Mouse (Mus musculus) frontal cortex, adult 2 months (tissue): ENCODE measurements around the gene Rhpn2. TPM values are rescaled to one million over a fixed set of nuclear protein-coding genes. Genes with fewer than 3 reads are reported as not detected.
"Not testable (repeated sequence)": the region's sequence is repeated elsewhere in the genome, so short reads cannot be mapped to it uniquely, and the experiment has no call there.

Experiments
- DNase-seq, 2 experiments: peaks; one replicate each; pipeline ENCODE4 v3.0.0; 2022; ENCODE audit warnings: low spot score in 1 of 2; ENCODE audit errors: extremely low spot score in 1 of 2
- polyA plus RNA-seq: library from polyadenylated mRNA; depleted of rRNA; stranded (reverse); fragments of >200 nt; gene quantifications from 2 replicates; pipeline ENCODE4 v1.2.3, GENCODE M21; 2012; rRNA removed

The Rhpn2 gene
- 5.0 and 6.6 TPM in 2 replicates for polyA plus RNA-seq

DNA sequence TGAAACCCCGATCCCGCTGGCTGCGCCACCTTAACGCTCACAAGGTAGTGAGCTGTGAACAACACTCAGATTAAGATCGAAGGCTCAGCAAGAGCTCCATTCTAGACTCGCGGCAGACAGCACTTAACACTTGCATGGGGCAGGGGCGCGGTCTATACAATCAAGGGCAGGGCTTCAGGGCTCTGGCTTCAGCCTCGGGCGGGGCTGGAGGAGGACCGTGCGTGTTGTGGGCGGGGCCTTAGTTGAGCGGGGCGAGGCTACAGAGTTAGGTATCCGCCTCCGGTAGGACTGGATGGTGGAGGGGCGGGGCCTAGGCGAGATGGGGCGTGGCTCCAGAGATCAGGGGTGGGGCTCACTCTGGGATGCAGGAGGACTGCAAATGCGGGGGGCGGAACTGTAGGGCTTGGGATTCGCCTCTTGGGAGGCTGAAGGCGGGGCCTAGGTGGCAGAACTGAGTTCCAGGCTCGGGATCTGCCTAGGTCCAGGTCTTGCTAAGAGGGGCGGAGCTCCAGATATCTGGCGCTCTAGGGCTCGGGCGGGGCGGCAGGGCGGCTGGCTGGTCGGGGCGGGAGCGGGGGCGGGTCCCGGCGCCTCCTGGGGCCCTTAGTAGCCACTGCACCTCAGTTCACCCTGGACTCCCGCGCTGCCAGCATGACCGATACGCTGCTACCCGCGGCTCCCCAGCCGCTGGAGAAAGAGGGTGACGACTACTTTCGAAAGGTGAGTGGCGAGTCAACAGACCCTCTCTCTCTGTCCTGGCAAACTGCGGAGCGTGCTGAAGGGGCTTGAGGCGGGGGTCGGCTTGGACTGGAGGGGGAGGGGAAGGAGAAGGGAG, at the start of gene Rhpn2:
Rhpn2 (plus strand) TSS at position 479 of the 835 bp plus-strand sequence.
- peak; percentile 98 to 100 for DNase-seq

DNA sequence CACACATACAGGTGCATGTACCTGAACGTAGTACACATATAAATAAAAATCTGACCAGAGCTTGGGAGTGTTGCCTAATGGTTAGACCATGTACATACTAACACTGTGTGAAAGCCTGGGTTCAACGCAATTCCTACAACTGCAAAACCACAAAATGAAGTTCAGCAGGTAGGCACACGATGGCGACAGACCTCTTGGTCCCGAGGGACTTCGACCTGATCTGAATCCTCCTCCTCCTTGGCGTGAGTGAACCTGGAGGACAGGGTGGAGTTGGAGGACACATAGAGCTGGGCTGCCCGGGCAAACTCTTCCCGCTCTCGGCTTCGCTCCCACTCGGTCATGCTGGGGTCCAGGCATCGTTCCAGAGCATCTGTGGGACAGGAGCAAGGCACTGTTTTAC, 40.5 kb upstream of the Rhpn2 start:
- no peak for DNase-seq

DNA sequence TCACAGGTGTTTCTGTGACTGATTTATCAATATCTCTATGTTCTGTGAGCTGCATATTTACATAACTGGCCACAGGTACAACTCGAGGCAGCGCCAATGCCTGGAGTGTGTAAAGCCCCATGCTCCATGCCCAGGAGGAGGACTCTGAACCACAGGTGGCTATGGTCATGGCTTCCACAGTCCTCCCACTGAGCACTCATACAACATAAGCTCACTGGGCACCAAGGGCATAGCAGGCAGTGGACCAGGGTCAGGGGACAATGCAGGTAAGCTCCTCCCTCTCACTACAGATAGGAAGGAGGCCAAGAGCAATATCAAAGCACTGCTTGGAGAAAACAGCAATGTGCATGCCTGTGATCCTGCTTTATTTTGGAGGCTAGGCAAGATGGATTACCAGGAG, 38.3 kb upstream of the Rhpn2 start:
- DNase-seq = no peak

DNA sequence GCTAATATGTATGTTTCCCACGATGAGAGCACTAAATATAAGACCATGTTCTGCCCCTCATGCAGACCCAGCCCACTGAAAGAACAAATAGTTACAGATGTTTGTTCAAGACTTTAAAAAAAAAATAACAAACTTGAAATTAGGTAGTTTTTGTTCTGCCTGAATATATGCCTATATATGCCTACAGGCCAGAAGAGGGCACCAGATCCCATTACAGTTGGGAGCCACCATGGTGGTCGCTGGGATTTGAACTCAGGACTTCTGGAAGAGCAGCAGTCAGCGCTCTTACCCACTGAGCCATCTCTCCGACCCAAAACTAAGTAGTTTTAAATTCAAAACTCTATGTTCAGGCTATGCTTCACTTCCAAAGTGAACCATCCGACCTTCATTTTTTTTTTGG, 36.1 kb upstream of the Rhpn2 start:
- no peak for DNase-seq

DNA sequence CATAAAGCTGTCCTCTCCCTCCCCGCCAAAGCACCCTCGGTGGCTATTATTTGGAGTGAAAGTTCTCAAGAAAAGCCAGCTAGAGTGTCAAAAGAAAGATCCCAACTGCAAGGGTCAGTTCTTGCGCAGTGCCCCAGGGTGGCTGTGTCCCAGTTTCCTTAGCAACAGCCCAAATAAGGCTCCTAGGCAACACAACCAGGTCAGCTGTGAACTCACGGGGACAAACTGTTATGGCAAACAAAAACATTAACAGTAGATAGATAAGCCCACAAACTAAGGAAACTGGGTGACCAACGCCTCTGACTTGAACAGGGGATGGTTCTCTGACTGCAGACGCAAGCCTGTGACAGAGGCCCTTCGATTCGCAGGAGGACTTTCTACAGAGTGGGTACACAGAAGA, 34.3 kb upstream of the Rhpn2 start:
- peak in 1 of 2 experiments; percentile 33 for DNase-seq

DNA sequence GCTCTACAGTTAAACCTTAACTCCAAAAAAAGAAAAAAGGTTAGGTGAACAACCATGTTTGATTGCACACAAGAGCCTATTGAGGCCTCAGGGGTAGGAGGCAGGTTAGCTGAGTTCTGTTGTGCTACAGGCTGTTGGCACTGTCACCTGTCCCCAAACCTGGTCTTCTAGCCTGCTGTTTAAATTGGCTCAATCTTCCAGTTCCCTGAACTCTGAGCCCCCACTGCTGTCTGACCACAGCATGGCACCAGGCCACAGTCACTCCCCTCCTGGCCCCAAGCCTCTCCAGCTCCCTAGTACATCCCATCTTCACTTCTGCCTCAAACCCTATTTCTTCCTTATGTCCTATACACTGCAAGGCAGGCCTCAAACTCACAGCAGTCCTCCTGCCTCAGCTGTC, 33.2 kb upstream of the Rhpn2 start:
- no peak for DNase-seq

DNA sequence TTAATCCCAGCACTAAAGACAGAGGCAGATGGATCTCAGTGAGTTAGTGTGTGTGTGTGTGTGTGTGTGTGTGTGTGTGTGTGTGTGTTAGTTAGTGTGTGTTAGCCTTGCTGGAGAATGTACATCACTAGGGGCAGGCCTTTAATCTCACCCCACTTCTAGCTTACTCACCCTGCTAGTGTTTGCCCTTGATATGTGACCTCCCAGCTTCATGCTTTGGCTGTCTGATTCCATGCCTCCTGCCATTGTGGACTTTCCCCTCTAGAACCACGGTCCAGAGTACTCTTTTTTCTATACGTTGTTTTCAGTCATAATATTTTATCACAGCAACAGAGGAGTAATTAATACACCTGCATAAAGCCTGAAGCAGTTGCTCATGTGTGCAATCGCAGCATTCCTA, 22.8 kb upstream of the Rhpn2 start:
- no peak for DNase-seq

DNA sequence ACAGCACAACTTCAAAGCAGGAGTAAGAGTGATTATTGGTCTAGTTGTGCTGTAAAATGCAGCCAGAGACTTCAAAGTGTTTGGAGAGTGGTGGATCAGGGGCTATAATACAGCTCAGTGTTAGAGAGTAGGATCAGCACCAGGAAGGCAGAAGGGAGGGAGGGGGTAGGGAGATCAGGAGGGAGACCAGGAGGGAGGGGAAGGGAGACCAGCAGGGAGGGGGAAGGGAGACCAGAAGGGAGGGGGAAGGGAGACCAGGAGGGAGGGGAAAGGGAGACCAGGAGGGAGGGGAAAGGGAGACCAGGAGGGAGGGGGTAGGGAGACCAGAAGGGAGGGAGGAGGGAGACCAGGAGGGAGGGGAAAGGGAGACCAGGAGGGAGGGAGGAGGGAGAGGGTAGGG, 19.8 kb upstream of the Rhpn2 start:
- no peak for DNase-seq

DNA sequence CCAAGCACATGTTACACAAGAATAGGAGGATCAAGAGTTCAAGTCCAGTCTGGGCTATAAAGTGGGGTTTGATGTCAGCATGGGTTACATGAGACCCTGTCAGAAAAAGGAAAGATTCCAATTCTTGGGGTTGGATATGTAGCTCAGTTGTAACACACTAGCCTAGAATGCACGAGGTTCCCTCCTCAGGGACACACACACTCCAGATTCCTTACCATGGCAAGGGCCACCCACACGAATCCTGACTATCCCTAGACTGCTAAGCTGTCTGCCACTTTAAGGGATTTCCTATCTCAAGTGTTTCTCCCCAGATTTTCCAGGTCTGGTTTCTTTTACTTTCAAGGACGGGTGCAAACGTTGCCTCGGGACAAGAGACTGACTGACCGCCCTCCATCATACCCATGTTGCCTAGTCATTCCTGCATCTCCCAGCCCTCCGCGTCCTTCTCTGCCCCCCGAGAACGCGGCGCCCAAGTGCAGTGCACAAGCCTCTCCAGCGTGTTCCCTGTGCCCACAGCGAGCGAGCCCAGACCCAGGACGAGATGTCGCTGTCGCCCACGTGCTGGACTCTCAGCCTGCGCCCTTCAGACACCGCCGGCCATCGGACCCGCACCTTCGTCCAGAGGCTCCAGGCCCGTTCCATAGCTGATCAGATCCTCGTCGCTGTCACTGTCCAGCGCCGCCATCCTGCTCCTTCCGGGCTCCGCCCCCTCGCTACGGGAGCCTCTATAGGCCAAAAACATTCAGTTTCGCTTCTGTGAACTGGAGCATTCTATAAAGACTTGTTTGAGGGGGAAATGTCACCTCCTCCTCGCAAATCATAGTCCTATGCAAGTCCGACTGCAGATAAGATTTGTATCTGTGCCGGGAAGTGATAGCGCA, 16.0 kb upstream of the Rhpn2 start, which contains the start of gene Gpatch1:
Gpatch1 (minus strand) TSS at position 712 of the 881 bp plus-strand sequence.
- peak; percentile 85 to 99 for DNase-seq

DNA sequence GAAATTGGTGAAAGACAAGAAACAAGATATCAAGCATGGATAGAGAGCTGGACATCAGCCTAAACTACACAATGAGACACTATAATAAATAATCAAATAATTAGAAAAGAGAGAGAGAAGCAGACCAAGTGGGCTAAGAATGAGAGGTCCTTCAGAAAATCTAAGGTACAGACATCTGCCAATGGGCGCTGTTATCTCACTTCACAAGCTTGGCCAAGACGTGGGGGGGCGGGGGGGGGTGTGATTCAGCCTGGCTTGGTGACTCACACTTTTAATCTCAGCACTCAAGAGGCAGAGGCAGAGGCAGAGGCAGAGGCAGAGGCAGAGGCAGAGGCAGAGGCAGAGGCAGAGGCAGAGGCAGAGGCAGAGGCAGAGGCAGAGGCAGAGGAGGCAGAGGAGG, 14.7 kb upstream of the Rhpn2 start:
- not testable (repeated sequence) for DNase-seq

DNA sequence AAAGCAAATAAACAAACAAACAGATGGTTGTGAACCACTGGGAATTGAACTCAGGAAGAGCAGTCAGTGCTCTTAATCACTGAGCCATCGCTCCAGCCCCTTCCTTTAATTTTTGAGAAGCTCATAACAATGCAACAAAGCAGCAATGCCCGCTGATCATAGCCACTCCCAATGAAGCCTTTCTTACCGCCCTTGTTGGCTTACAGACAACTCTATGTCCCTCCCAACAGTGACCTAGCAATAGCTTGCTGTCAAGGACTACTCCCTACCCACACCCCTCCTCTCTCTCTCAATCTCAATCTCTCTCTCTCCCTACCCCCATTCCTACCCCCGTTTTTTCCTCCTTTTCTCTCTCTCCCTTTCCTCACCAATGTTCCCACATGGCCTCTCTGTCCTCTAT, 14.2 kb upstream of the Rhpn2 start:
- DNase-seq = no peak

DNA sequence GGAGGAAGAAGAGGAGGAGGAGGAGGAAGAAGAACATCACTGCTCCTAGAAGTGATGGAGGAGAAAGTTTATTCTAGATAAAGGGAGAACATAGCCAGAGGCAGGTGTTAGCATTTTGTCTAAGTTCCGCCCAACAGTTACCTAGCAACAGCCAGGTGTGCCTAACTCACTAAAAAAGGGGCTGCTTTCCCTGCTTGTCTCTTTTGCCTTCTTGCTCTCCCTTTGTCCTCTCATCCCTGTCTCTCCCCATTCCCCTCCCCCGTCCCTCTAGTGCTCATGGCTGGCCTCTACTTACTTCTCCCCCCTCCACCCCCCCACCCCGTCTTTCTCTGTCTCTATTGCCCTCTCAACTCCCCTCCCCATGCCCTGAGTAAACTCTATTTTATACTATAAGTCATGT, 11.8 kb upstream of the Rhpn2 start:
- DNase-seq = no peak

DNA sequence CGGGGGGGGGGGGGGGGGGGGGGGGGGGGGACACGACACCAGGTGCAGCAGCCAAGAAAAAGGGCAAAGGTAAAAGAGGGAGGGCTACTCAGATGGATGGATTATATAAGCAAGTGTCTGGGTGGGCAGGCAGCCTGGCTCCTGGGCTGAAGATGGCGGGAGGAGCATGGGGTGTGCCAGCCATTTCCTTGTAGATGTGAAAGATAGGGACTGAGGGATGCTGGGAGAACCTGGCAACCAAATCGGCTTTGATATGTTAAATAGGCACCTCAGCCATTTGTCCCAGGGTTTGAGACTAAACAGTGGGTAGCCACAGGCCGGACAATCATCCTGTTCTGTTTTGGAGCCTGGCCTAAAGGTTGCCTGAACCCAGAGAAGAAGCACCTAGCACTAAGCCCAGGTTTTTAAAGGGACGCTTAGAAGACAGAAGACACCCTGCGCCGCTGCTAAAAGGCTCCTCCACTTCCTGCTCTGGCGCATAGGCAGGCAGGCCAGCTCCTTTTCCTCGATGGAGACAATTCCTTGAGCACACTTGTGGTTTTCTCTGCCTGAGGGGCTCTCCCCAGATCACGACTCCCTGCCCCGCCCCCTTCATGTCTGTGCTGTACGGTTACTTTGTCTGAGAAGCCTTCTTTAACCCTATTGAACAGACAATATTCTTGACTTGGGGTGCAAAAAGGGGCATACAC, 11.1 kb upstream of the Rhpn2 start:
- DNase-seq = no peak

DNA sequence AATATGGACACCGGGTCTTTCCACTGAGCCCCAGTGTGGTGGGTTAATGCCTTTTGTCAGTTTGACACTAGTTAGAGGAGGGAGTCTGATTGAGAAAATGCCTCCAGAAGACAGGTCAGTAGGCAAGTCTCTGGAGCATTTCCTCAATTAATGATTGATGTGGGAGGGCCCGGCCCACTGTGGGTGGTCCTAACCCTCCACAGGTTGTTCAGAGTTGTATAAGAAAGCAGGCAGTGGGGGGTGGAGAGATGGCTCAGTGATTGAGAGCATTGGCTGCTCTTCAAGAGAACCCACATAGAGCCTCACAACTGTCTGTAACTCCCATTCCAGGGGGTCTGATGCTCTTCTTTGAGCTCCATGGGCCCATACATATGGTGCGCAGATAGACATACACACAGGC, 2.4 kb upstream of the Rhpn2 start:
- no peak for DNase-seq

DNA sequence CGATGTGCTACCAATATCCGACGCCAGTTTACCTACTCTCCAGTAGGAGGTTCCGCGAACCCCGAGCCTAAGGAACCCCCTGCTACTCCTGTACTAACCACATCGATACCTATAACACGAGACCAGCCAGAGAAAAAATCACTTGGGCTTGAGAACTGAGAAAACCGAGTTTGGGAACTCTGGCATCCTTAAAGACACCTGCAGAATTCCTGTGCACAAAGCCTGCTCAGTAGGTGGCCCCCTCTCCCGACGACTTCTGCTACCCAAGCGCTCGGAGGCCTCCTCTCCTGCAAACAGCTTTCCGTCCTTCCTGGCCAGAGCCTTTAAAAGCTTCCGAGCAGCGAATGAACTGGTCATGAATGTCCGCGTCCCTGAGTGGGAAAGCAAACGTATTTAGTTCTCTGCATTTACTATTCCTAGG, 729 bp upstream of the Rhpn2 start:
- peak in 1 of 2 experiments; percentile 64 for DNase-seq

DNA sequence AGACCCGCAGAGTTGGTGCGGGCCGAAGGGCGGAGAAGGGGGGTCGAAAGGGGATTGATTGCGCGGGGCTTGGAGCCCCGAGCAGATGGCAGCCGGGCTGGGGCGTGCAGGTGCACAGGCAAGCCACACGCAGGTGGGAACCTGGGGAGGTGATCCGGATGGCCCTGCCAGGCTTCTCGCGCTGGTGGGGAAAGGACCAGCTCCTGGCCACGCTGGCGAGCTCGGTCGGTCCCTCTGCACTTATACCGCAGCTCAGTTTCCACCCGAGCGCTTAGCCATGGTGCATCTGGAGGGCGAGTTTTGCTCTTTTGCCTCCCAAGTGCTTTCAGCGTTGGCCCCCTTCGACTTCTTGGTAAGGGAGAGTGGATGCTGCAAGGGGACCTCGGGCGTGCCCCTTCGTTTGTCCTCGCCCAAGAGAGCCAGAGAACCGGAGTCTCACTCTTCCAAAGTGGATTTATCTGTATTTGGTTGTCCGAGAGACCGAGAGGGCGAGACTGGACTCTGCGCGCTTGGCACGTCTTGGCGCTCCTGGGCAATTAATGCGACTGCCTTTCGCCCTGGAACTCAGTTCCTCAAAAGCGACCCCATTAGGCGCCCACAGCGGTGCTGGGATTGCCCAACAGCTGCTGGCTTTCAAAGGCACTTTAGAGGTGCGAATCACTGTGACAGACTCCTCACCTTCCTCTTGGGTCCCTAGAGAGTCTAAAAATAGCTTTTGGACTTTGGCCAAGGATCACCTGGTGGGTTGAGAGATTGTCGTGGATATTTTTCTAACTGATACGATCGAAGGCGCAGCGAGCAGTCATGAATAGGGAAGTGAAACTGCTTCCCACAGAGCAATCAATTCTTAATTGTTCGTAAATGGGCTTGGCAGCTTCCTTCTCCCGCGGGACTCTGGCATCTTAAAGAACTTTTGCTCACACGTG, 820 bp downstream of the Rhpn2 start:
- DNase-seq = peak in 1 of 2 experiments; percentile 18

DNA sequence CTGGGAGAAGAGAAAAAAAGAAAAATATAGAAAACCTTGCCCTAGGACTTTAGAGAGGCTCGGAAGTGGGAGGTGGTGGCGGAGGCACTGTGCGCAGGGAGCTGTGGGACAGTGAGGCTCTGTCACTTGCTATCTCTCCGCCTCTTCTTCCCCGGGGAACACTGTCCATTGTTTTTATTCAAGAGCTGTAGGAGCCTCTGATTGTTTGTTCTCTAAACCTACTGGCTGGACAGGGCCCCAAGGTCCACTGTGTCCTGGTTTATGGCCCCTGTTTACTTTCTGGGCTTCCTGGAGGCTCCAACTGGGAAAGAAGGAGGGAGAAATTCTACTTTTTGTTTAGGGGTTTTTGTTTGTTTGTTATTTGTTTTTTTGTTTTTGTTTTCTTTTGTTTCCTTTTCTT, 6.2 kb downstream of the Rhpn2 start:
- peak in 1 of 2 experiments; percentile 10 for DNase-seq

DNA sequence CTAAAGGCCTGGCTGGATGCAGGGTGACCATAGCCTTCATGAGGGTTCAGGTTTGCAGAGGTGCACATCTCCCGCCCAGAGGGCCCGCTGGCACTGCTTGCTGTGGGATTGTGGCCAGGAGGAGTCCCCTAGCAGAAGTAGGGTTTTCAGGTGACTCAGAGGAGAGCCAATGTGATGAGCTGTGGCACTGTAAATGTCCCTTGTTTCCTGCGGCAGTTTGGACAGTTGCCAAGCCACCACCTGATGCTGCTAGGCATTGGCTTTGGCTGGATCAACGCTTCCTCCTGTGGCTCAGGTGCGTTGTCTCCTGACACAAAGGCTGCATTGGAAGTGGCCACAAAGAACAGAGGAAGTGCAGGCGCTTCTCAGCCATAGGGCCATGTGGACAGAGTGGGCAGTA, 7.3 kb downstream of the Rhpn2 start:
- no peak for DNase-seq

DNA sequence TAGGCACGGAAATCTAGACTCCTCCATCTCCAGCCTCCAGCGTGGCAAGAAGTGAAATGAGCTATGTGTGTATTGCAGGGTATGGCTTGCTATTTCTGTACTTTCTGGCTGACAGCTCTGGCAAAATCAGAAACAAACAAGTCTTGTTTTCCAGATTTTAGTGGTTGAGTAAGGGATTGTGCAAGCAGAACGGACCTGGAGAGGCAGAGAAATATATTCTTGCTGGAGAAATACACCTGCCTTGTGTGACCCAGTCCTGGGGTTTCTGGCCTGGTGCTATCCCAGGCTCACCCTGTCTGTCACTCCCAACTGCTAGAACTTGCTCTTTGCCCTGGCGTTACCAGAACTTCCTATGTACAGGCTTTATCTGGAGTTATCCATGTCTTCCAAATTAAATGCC, 8.5 kb downstream of the Rhpn2 start:
- peak in 1 of 2 experiments; percentile 37 for DNase-seq

DNA sequence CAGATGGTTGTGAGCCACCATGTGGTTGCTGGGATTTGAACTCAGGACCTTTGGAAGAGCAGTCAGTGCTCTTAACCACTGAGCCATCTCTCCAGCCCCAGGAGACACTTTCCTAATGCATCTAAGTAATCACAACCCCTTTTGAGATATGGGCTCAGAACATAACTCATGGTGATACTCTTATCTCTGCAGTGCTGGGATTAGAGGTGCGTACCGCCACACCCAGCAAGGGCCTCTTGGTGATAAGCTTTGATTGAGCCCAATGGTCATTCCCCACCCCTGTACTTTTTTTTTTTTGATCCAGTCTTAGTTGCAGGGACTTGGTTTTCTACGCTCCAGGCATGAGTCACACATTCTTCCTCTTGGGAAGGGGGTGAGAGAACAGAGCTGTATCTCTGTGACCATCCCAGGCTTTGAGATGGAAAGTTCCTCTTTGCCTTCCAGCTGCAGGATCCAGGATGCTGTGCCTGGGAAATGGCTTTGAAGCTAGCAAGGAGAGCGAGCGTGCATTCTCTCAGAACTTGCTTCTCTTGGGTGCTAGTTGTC, 10.9 kb downstream of the Rhpn2 start:
- no peak for DNase-seq
